Mouse (Mus musculus) heart, postnatal 4 days (tissue): ENCODE results near the gene Il22ra1. TPM values are rescaled to one million over a fixed set of nuclear protein-coding genes. Genes with fewer than 3 reads are reported as not detected.

Source experiments
- DNase-seq: peaks from one replicate; pipeline ENCODE4 v3.0.0; 2021
- total RNA-seq, 2 experiments: library from RNA; stranded (reverse); gene quantifications; 2 replicates each; pipeline ENCODE4 v1.2.3; 2021

Il22ra1 gene
- total RNA-seq, 2 experiments from 2014 or later: 0.20 to 0.24 TPM

DNA sequence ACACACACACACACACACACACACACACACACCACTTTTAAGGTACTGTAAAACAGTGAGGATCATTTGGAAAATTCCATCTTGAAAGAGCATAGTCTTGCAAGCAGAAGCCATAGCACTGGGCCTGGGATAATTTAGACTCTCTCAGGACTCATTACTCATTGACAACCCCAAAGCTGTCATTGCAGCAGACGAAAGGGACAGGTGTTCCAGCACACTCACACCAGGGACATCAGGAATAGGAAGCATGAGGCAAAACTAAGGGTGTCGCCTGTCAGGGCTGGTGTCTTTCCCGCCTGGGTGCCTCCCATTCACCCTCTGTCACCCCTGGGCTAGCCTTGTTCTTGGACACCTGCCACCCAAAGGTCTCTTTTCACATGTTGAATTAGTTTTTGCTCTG, 8.9 kb downstream of the Il22ra1 start:
- no peak for DNase-seq

DNA sequence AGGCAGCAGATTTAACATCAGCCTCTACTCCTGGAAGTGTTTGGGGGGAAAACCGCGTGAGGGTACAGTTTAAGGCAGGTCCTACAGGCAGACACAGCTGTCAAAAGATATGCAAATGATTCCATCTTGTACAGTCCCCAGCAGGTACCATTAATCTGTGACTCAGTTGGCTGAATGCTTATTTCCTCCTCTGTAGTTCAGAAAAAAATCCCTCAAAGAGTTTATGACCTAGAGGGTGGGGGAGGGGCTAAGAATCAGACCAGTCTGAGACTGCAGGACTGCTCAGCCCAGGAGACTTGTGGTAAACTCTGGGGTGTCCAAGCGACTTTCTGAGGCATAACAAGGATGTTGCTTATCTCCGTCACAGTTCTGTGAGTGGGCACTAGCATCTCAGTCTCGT, 10.3 kb downstream of the Il22ra1 start:
- no peak for DNase-seq

DNA sequence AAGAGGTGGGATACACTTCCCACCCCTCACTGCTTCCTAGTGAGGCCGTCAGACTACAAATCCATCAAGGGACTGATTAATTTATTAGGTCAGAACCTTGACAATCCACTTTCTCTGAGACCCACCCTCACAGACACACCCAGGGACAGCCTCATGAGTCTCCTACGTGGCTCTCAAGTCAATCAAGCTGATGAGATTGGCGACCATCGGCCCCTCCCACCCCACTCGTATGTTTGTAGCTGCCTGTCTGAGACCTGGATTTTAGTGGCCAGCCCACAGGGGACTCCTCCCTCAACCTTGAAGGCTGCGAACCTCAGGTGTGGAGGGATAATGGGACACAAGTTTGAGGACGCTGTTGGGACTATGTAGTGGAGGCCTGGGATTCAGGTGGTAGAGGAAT, 11.2 kb downstream of the Il22ra1 start:
- no peak for DNase-seq

DNA sequence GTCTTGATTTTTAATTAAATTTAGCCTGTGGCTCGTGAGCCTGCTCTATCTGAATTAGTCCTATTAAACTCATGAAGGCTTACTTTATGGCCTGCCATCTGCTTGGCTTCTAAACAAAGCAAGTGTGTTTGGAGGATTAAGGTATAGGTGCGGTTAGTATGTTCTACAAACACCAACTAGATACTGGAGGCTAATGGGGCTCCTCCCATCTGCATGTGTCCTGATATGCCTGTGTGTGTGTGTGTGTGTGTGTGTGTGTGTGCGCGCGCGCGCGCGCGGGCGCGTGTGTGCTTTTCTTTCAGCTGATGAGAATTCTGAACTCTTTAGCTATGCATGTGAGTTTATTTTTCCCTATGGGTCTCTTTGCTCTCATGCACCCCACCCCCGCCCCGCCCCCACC, 11.7 kb downstream of the Il22ra1 start:
- DNase-seq: no peak

DNA sequence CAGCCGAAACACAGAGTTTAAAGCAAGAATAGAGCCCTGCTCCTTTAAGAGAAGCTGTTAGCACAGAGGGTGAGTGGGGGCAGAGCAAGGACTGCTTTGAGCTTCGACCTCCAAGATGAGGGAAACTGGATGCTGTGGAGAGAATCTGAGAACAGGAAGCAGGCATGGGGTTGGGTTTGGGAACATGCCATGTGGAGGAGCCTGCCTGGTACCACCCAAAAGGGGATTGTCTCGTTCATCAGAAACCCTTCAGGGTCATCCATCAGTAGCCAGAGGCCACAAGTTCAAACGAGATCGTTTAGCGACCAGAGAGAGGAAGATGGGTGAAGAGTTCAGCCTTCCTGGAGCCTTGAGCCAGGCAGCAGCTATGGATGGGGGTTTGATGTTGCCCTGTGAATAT, 15.5 kb downstream of the Il22ra1 start:
- DNase-seq: no peak

DNA sequence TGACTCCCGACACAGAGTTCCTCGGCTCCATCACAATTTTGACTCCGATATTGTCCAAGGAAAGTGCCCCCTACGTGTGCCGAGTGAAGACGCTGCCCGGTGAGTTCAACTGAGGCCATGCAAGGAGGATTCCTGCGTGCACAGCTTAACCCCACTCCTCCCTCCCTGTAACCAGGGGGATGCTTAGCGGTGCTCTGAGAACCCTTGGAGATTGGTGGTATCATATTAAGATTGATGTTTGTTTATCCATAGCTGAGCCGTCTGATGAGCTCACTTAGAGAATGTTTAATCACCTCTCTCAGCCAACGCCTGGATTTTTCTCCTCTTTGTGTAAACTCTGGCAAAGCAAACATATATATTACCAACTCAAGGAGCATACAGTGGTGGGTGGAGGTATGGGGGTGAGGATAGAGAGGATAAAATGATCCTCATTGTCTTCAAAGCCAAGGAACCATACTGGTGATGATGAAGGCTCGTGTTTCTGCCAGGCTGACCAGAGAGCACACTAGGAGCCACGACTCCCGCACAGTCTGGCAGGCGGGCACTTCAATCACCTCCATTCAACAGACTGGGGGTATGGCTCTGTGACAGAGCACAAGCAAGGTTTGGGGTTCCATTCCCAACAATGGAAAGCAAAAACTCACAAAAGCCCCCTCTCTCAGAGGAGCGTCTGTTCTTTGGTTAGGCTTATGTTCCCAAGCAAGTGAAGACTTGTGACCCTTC, 16.9 kb downstream of the Il22ra1 start:
- no peak for DNase-seq

DNA sequence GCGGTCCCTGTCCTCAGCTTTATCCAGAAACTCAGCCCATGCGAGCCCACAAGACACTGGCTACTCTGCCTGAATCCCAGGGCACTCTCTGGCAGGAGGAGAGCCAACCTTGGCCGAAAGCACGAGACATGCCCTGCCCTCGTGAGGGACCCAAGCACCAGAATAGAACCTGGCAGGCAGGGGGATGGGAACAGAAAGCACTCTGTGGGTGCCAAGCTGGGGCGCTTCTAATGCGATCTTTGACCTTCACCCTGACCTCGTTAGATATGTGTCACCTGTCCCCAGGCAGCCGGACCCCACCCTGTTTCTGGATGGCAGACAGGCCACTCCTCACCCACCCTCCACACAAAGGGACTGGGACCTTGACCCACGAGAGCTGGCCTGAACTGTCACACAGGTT, 17.6 kb downstream of the Il22ra1 start:
- DNase-seq: peak; percentile 61

DNA sequence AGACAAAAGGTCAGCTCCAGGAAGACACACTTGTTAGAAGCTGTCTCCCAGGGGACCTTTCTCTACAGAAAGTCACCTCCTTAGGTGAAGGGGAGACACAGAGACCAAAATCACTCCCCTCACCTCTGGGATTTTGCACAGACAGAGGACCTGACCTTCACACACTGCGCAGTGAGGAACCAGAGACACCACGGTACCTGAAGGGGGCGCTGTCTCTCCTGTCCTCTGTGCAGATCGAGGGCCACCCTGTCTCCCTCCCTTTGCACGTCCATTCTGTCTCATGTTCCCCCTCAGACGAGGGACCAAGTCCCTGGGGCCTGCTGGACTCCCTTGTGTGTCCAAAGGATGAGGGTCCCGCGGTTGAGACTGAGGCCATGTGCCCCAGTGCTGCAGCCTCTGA, 22.9 kb downstream of the Il22ra1 start:
- DNase-seq: no peak

DNA sequence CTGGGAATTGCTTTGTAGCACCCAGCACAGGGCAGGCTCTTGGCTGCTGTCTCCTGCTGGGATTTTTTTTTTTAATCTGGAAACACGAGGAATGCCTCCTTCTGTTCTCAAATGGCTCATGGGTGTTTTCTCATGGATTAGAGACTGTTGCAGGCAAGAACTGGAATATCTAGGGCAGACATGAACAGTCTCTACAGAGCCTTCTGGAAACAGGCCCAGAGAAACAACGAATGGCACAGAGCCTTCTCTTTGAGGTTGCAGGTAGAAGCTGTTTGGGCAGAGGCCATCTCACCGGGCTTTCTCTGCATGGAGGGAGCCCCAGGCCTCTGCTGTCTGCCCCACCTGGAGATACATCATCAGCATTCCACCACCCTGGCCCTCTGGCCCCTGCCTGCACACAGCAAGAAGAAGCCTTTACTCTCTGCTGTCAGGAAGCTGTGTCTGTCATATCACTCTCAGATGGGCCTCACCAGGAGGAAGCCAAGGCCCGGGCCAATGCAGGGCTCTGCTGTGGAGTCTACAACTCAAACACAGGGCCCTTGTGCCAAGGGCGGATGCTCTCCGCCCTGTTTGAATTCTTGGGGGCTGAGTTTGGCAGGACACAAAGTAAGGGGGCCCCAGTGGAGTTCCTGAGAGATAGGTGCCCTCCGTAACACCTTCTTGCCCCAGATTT, 24.3 kb downstream of the Il22ra1 start:
- DNase-seq: no peak

DNA sequence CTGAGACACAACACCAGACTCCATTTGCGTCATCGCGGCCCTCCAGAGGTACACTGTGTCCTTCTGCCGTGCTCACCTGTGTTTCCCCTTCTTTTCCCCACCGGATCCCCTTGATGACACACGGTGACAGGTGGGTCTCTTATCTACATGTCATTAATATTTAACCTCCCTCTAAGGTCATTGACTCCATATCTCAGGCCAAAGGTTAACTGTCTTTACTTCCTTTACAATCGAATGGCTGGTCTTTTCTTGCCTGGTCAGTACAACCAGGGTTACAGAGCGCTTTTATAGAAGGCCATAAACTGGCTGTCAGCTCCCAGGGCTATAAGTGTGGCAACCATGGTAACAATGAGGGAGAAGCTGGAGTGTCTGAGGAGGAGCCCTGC, 24.8 kb downstream of the Il22ra1 start:
- DNase-seq: no peak

DNA sequence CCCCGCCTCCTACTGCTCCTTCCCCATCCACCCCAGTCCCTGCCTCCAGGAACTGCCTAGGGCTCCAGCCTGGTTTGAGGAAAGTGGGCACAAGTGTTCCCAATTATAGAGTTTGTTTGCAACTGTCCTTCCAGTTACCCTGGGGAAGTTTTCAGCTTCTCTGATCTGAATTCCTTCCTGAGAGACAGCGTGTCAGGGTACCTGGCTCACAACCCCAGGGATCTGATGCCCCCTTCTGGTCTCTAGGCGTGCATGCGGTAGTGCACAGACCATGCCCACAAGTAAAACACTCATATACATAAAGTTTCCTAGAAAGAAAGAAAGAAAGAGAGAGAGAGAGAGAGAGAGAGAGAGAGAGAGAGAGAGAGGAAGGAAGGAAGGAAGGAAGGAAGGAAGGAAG, 30.4 kb downstream of the Il22ra1 start:
- peak; percentile 42 for DNase-seq

DNA sequence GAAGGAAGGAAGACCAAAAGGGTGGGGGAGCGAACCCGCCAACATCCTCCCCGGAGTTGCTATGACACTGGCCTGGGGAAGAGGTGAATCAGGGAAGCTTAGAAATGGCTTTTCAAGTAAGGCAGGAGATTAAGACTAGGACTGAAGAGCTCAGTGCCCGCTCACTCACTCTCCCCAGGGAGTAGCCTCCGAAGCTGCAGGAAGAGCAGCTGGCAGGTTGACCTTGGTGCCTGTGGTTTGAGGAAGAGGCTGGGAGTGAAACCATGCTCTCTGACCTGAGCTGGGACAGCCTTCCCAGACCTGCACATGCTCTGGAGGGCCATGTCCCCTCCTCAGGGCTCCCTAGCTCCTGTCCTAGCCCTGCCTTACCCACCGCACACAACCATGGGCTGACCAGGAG, 30.9 kb downstream of the Il22ra1 start:
- no peak for DNase-seq

DNA sequence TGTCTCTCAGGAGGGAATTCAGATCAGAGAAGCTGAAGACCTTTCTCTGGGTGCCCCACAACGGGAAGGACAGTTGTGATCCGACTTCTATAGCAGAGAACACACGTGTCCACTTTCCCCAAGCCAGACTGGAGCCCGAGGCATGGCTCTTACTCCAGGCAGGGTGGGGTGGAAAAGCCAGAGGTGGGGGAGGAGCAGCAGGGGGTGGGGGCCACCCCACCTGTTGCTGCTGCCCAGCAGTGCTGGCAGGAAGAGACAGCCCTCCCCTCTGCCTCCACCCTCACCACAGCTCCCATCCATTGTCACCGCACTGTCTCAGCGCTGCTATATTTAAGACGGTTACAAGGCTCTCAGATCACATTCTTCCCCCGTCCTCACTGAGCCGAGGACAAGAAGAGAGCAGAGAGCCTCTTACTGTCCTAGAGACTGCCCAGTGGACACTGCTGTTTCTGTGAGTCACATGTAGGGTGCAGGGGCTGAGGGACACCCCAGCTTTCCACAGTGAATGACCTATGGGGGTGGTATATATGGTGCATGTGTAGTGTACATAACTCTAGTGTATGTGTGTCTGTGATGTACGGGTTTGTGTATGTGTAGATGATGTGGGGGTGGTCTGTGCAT, 31.5 kb downstream of the Il22ra1 start, which contains the start of gene Myom3:
TSS of gene Myom3 (plus strand) at position 360 of the 621 bp plus-strand sequence.
- DNase-seq: no peak

DNA sequence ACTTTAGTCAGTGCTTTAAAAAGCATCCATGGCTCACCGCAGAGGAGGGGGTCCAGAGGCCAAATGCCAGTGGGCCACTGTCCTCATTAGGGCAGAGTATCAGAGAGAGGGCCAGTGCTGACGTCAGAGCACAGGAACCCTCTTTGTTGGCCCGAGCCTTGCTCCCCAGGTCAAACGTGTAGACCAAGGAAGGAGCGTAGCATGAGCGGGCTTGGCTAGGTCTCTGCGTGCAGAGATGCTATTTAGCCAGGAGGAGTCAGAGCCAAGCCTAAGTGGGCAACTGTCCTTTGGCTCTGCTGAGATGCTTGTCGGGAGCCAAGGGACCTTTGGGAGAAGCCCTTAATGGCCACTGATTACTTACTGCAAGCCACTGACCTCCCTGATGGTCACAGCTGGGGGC, 33.1 kb downstream of the Il22ra1 start:
- no peak for DNase-seq

DNA sequence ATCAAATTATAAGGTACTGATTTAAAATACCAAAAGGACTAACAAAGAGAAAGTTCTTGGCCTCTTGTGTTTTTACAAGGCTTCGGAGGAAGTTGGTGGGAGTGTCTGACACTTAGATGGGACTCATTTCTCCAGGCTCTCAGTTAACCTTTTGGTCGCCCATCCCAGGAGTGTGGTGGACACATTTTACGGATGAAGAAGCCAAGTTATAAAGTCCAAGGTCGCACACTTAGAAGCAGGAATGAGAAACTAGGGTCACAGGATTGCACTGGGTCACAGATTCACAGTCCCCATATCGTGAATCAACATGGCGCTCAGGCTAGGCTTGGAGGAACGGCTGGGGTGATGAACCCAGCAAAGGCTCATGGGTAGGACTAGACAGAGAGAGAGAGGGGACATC, 33.6 kb downstream of the Il22ra1 start:
- no peak for DNase-seq

DNA sequence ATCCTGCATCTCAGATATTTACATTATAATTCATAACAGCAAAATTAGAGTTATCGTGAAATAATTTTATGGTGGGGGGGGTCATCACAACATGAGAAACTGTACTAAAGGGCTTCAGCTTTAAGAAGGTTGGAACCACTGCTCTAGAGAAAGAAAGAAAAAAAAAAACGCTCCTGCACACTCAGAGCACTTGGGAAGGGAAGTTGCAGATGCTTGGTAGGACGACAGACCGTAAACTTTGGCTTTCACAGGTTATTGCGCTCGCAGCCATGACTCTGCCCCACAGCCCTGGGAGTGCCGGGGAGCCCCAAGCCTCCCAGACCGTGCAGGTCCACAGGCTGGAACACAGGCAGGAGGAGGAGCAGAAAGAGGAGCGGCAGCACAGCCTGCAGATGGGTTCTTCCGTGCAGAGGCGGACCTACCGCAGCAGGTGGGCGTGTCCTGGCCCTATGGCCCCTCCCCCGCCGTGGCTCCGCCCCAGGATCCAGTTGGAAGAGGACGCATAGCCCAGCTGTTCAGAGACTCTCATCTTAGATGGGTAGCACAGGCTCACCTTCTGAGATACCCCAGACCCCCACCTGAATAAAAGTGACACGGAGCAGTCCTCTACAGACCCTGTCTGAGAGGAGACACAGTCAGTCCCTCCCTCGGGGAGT, 34.4 kb downstream of the Il22ra1 start:
- DNase-seq: peak; percentile 72

DNA sequence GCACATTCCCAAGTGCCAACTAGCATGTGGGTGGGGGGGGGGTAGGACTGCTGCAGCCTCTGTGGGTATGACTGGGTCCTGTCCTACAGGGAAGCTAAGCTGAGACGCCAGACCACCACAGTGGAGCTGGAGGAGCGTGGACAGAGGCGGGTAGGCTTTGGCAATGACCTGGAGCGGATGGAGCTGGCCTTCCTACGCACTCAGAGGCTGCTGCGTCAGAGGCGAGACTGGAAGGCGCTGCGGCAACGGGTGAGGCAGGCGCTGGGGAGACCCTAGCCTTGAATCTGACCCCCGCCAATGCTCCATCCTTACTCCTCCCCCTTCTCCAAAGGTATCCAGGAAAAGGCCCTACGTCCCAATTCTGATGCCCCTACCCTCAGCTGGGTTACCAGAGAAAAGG, 36.7 kb downstream of the Il22ra1 start:
- no peak for DNase-seq

DNA sequence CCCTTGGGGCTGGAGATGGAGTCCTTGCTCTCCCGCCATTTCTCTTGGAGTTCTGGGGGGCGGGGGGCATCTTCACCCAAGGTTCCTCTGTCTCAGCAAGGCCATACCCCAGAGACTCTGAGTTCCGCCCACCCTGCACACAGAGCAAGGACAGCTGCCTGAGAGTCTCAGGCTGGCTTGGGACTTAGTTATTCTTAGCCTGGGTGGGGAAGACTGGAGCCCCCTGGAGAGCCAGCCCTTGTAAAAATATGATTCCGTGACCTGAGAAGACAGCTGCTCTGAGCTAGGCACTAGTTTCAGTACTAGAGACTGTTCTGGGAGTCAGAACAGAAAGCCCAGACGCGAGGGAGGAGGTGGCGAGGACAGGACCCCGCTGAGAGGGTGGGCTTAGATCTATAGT, 37.7 kb downstream of the Il22ra1 start:
- DNase-seq: no peak

DNA sequence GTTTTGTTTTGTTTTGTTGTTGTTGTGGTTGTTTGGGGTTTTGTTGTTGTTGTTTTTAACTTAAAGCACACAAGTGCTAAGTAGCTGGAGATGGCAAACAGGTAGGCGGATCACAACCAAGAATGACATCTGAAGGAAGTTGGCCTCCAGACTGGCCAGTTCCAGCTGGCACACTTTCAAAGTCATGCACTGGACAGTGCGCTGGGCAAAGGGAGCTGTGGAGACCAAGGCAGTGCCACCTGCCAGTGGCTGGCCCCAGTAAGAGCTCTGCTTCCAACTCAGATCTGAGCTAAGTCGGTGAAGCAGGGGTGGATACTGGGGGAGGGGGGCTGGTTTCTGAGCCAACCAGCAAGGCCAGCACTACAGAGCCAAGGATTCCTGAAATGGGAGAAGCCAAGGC, 39.0 kb downstream of the Il22ra1 start:
- DNase-seq: peak; percentile 27

DNA sequence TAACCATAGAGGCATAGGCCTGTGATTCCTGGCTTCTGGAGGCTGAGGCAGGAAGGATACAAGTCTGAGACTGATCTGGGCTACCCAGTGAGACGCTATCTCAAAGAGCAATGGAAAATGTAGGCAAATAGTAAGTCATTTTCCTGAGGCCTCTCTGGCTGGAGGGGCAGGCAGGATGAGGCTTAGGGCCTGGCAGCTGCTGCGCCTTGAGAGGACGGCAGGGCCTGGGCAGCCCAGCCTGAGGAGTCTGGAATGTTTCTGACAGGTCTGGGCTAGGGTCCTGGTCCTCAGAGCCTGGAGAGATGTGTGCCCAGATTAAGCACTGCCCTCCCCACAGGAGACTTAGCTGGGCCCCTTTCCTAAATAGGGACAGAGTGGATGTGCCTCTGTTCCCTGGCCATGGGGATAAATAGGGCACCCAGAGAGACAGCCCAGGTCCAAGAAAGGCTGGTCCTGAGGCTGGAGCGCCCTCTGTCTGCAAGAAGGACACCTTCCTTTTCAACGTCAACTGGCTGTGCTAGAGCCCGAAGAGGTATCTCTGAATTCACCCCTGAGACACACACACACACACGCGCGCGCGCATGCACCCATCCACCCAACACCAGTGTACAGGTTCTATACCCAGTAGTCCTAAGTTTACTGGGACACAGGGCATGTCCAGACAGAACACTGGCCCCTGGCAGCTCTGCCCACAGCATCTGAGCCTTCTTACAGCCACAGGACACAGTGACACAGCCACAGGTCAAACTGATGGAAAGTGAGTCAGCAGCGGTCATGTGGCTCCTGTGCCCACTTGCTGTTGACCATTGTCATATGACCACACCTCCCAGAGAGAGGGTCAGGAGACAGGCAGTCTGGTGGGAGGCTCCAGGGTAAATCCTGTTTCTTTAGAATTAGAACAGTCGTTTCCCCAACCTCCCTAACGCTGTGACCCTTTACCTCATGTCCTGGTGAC, 40.9 kb downstream of the Il22ra1 start:
- peak; percentile 61 for DNase-seq

DNA sequence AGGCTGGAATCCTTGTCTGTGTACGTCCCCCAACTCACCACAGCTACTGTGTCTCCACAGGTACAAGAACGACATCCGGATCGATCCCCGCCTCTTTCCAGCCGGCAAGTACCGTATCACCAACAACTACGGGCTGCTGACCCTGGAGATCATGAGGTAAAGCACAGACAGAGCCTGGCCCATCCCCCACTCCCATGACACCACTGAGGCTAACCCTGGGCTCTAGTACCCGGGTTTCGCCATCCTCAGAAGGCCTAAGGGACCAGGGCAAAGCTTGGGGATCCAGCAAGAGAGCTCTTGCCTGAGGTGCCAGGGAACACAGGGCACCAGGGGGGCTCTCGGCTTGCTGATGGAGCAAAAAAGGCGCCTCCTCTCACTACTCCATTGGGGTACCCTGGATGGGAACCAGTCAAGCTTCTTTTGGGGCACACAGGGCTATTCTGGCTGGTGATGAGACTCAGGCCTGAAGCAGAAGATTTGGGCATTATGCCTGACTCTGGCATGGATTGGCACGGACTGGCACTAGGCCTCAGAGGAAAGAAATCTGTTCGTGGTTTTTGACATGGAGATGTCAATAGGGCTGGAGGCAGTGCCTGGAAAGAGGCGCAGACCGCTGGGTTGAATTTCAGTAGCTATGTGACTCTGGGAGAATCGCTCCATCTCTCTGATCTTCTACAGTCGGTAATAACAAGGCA, 42.8 kb downstream of the Il22ra1 start:
- no peak for DNase-seq

DNA sequence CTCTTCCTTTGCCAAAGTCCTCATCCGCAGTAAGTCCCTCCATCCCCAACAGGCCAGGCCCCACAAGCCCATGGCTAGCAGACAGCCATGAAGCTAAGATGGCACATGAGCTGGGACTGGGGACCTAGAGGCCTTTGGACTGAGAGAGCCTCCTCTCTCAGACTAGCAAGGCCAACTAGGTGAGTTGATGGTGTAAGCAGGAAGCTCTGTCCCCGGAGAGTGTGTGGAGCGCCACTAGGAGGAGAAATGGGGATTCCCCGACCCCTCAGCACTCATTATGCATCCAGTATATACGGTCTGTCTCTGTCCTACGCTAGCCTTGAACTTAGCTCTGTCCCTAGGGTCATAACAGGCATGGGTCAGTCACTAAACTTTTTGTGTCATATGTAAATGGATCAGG, 43.6 kb downstream of the Il22ra1 start:
- no peak for DNase-seq
